Mouse (Mus musculus) forelimb bud, embryonic 11.5 days (tissue): ENCODE data around the gene Dctd.
A peak's percentile ranks its signal among the peaks of the same experiment; 100 is the strongest.
"Not testable (repeated sequence)": the region's sequence is repeated elsewhere in the genome, so short reads cannot be mapped to it uniquely, and the experiment has no call there.

Source experiments
- DNase-seq: peaks from one replicate; pipeline ENCODE4 v3.0.0-alpha.2; 2012; ENCODE audit warnings: low read depth, low spot score

The Dctd gene

GRCm38 (mm10) chr8:48145766-48146165 lies 46.9 kb downstream of the Dctd start:
- DNase-seq = no peak

GRCm38 (mm10) chr8:48146449-48146848 lies 47.6 kb downstream of the Dctd start:
- no peak for DNase-seq

GRCm38 (mm10) chr8:48152062-48152738 lies 53.3 kb downstream of the Dctd start:
- peak; percentile 71 for DNase-seq

GRCm38 (mm10) chr8:48153360-48154121 lies 54.6 kb downstream of the Dctd start:
- DNase-seq = no peak

- DNase-seq = no peak
These were observed 58.8 kb downstream of the Dctd start for GRCm38 (mm10) chr8:48157718-48158117.

GRCm38 (mm10) chr8:48158560-48159217 lies 59.8 kb downstream of the Dctd start:
- peak; percentile 46 for DNase-seq

GRCm38 (mm10) chr8:48177406-48177805 lies 78.5 kb downstream of the Dctd start:
- DNase-seq = peak; percentile 33

GRCm38 (mm10) chr8:48177876-48178275 lies 79.0 kb downstream of the Dctd start:
- DNase-seq = no peak

- DNase-seq = no peak
These were observed 80.1 kb downstream of the Dctd start for GRCm38 (mm10) chr8:48178993-48179392.

GRCm38 (mm10) chr8:48180146-48180545 lies 81.3 kb downstream of the Dctd start:
- not testable (repeated sequence) for DNase-seq

- DNase-seq = no peak
These were observed 82.1 kb downstream of the Dctd start for GRCm38 (mm10) chr8:48181000-48181399.

- DNase-seq = no peak
These were observed 84.9 kb downstream of the Dctd start for GRCm38 (mm10) chr8:48183758-48184157.

- no peak for DNase-seq
These were observed 89.7 kb downstream of the Dctd start for GRCm38 (mm10) chr8:48188586-48188985.

- no peak for DNase-seq
These were observed 97.1 kb downstream of the Dctd start for GRCm38 (mm10) chr8:48195971-48196370.

- DNase-seq = no peak
These were observed 100.3 kb downstream of the Dctd start for GRCm38 (mm10) chr8:48199171-48199570.

- DNase-seq = no peak
These were observed 103.7 kb downstream of the Dctd start for GRCm38 (mm10) chr8:48202632-48203031.
